Mouse (Mus musculus) layer of hippocampus, adult 11-12 months (tissue): ENCODE measurements around the gene Sun3.
A peak's percentile ranks its signal among the peaks of the same experiment; 100 is the strongest.

Source experiments
- DNase-seq: peaks from one replicate; pipeline ENCODE4 v3.0.0; 2022; ENCODE audit warnings: low spot score

Gene Sun3

DNA sequence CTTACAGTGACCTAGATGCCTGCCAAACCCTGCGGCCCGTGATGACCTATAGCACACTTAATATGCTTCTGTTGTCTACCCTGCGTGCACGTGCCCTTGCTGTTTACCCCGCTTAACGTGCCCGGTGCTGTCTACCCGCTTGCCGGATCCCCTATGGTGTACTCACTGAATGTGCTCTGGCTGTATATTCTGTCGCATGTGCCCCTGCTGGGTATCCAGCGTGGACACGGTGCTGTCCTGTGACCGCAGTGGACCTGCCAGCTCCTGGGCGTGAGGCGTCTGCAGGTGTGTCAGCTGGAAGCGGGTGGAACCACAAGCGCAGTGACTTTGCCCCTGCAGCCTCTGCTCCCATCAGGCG is at the start of gene Sun3:
Gene Sun3, minus strand, starts transcription at position 289 of the 358 bp plus-strand sequence.
- DNase-seq, result no peak

GRCm38 (mm10) chr11:9076444-9076843 is 27.7 kb upstream of the Sun3 start:
- no peak for DNase-seq

GRCm38 (mm10) chr11:9060484-9060883 is 11.7 kb upstream of the Sun3 start:
- no peak for DNase-seq

DNA sequence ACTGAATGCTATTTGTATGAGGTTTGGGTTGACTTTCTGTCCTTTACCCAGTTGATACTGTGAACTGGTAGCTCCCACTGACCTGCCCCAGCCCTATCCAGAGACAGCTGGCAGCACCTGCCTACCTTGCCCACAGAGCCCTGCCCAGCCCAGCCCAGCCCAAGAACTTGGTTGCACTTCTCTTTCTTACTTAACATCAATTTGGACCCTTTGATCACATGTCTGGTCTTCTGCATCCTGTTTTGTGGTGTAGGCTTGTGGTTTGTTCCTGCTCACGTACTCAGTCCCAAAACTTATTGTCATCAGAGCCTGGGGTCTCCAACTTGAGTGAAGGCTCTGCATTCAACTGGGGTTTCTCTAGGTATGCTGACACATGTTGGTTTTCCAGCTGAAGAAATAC is 11.2 kb upstream of the Sun3 start:
- no peak for DNase-seq

- no peak for DNase-seq
Observed at GRCm38 (mm10) chr11:9057711-9058110, 8.9 kb upstream of the Sun3 start.

DNA sequence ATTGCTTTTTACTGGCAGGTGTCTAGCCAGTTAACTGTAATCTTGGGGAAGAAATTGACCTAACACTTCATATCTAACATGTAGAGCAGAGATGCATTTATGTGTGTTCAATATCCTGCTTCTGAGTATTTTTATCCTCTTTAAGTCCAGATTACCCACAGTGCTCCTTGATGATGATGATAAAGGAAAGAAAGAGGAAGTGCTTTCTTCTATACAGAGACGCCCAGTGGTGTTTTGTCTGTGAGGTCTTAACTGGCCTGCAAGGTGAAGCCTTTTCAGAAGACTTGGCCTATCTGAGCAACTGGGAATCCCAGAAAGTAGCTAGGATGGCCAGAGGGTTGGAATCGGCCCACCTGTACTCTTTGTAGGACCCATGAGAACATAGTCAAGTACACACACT is 8.1 kb upstream of the Sun3 start:
- DNase-seq, result no peak

DNA sequence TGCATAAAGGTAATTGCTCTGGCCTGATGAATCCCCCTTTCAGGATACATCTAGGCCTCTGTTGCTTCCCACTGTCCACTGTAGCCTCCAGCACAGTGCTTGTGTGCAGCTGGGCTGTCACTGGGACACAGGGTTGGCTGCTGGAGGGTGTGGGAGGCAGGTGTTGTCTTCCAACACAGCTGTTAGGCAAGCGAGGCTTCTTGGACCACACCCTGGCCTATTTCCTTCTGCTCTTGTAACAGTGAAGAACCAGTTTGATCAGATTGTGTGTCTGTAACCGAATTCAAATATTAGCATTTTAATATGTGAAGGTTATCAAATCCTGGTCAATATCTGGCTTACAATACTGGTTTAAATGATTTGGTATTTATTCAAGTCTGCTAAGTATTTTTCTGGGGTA is 3.1 kb upstream of the Sun3 start:
- DNase-seq, result no peak

- DNase-seq, result no peak
Observed at GRCm38 (mm10) chr11:9050241-9050640, 1.4 kb upstream of the Sun3 start.

DNA sequence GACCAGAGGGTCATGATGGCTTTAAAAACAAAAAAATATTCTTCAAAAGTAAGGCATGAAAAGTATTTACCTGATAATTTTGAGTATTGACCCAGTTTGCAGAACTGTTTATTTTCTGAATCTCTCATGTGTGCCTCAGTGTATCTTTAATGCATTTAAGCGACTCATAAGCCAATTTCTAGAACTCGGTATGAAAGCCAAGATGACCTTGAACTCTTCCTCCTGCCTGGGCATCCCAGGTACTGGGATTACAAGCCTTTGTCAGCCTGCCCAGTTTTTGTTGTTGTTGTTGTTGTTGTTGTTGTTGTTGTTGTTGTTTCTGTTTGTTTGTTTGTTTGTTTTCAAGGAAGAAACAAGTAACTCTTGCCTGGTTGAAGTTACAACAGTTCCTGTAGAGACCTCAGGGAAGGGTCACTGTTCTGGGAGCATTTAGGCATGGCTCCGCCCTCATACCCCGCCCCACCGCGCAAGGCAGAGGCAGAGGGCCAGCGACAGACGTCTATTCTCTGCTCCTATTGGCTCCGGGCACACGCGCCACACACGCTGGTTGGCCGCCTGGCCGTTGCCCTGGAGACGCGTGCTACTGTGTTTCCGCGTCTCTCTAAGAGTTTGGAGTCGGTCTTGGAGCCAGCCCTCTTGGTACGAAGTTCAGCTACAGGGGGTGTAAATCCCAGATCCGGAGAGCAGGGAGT is 634 bp downstream of the Sun3 start, which contains the start of gene Gm11992:
Gene Gm11992, plus strand, starts transcription at position 584 of the 692 bp plus-strand sequence.
- peak; percentile 87 for DNase-seq

DNA sequence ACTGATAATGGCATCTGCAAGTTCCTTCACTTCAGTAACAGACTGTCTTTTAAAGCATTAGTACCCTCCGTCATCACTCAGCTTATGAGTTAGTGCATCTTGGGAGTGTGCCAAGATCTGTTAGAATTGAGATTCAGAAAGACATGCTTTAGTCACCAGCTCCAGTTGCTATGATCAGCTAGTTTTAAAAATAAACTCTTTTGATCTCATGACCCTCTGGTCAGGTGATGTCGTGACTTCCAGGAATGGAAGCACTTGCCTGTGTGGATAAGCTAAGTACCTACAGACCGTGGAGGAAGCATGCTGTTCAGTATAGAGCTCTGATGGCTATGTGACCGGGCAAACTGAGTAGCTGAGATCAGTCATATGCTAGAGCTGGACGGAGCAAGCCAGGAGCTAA is 1.7 kb downstream of the Sun3 start:
- peak; percentile 7 for DNase-seq

DNA sequence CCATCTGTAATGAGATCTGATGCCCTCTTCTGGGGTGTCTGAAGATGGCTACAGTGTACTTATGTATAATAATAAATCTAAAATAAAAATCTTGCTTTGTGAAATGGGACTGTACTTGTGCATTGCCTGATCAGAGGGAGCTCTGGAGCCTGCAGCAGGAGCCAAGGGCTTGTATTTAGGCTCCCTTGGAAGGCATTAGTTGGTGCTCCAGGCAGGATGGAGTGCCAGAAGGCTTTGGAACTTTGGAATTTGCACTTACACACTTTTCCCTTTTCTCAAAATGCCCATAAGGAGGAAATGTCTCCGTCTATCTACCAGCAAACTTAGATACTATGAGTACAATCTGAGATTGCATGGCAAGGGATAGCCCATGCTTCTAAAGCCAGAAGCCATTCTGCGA is 2.2 kb downstream of the Sun3 start:
- no peak for DNase-seq

GRCm38 (mm10) chr11:9031530-9031929 is 17.3 kb downstream of the Sun3 start:
- DNase-seq, result no peak

- DNase-seq, result no peak
Observed at GRCm38 (mm10) chr11:9025211-9025610, 23.6 kb downstream of the Sun3 start.

- DNase-seq, result no peak
Observed at GRCm38 (mm10) chr11:9024782-9025181, 24.0 kb downstream of the Sun3 start.

GRCm38 (mm10) chr11:9020207-9020606 is 28.6 kb downstream of the Sun3 start:
- DNase-seq, result no peak

GRCm38 (mm10) chr11:9018491-9019267 is 30.1 kb downstream of the Sun3 start:
- DNase-seq, result no peak

- no peak for DNase-seq
Observed at GRCm38 (mm10) chr11:9014740-9015139, 34.1 kb downstream of the Sun3 start.

- DNase-seq, result no peak
Observed at GRCm38 (mm10) chr11:9011348-9011747, 37.4 kb downstream of the Sun3 start.

DNA sequence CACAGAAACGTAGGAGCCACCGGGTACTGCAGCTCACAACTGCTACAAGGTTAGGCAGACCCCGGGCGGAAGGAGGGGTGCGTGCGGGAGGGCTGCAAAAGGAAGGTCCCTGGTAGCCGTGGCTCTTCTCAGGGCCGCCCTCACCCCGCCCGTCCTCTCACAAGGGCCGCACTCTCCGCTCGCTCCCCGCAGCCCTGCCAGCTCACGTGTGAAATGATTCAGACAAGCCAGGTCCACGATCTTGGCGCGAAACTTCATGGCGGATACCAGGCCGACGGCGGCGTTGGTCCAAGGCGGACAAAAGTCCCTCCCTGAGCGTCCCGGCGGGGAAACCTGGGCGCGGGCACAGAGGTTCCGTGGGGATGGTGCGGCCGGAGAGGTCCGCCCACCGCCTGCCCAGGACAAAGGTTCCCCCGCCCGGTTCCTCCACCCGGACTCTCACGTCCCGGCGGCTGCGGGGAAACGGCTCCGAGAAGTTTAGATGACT is 37.9 kb downstream of the Sun3 start, which contains the start of gene Hus1:
Gene Hus1, minus strand, starts transcription at position 339 of the 487 bp plus-strand sequence.
- peak; percentile 77 for DNase-seq

DNA sequence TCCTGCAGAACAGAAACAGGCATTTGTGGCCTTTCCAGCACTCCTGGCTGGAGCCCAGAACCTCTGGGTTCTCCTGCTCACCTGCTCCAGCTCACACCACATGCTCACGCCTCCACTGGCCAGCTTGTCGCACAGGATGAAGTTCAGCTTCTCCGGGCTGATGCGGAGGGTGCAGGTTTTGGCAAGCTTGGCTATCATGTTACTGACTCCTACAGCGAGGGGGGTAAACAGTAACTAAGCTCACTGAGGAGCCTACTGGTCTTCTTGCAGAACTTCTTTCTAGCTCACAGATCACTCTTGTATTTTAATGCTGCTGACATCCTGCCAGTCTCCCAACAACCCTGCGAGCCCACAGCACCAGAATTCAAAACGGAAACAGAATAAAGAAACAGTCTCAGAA is 38.4 kb downstream of the Sun3 start:
- DNase-seq, result no peak

- DNase-seq, result no peak
Observed at GRCm38 (mm10) chr11:9008761-9009160, 40.0 kb downstream of the Sun3 start.

GRCm38 (mm10) chr11:8988084-8988483 is 60.7 kb downstream of the Sun3 start:
- DNase-seq, result no peak

DNA sequence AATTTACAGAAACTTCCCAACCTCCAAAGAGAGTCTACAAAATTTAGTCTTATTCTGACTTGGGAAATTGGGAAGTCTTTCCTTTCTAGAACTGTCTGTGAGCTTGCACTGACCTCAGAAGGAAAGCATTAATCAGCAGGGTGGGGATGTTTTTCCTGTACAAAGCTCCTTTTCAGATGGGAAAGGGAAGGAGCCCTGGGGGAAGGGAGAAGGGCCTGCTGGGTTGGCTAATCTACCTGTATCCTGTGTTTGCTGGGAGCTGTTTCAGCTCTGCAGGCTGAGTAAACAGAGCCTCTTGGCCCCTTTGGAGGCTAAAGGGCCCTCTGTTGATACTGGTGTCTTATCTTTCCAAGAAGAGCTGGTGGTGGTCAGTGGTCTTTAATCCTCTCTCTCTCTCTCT is 62.7 kb downstream of the Sun3 start:
- DNase-seq, result no peak
